ENCODE assay signal across 17 mouse cellular contexts in the genomic region with DNA sequence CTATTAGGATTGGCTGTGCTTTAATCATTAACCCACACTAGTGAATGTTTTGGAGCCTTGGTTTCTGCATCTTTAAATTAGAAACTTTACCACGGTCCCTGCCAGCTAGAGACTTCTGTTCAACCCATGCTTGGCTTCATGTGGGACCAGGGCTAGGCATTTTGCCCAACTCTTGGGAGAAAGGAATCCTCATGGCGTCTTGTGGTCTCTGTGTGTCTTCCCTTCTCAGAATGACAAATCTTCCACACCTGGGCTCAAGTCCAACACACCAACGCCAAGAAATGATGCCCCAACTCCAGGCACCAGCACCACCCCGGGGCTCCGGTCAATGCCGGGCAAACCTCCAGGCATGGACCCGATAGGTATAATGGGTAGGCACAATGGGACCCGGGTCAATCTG. TPM values are rescaled to one million over a fixed set of nuclear protein-coding genes. Genes with fewer than 3 reads are reported as not detected.
A peak's percentile ranks its signal among the peaks of the same experiment; 100 is the strongest.
DNase-seq lines count a peak whose midpoint lies in the region; ATAC-seq and TF ChIP-seq lines count a peak whose summit lies in the region.
"Had no signal": no experiment of that assay in that cellular context is flagged by ENCODE, and none has a peak within 500 bp of the region (broad histone marks: within the 10 kb centered on the region; RNA-seq: fewer than 3 reads in every experiment).

No protein-coding gene starts in this region.

- H3K4me2 ChIP-seq in embryonic facial prominence, embryonic 14.5 days (ENCODE audit: low read depth, low read length): no peak overlapping the region
- no peak overlapping the region for H3K4me2 ChIP-seq in midbrain, postnatal 0 days (ENCODE audit: low read depth, low read length, poor library complexity, severe bottlenecking)
- H3K4me2 ChIP-seq in midbrain, embryonic 16.5 days (ENCODE audit: low read length): no peak overlapping the region
- H3K4me2 ChIP-seq: heart, embryonic 13.5 days; hindbrain, embryonic 12.5 days; liver, embryonic 12.5 days; neural tube, embryonic 12.5 days had no signal

- 91% methylated on average over 8 of the region's 8 CpGs for WGBS in embryonic facial prominence, embryonic 14.5 days
- WGBS in embryonic facial prominence, embryonic 10.5 days: 95% methylated on average over 8 of the region's 8 CpGs
- 76% methylated on average over 8 of the region's 8 CpGs for WGBS in midbrain, postnatal 0 days
- WGBS in midbrain, embryonic 16.5 days: 88% methylated on average over 8 of the region's 8 CpGs

- no peak overlapping the region for H3K4me3 ChIP-seq in embryonic facial prominence, embryonic 14.5 days (ENCODE audit: low read depth, low read length)
- H3K4me3 ChIP-seq in embryonic facial prominence, embryonic 10.5 days: no peak overlapping the region
- H3K4me3 ChIP-seq in midbrain, postnatal 0 days (ENCODE audit: low read depth, low read length): no peak overlapping the region
- no peak overlapping the region for H3K4me3 ChIP-seq in midbrain, embryonic 16.5 days (ENCODE audit: low read depth, low read length)
- H3K4me3 ChIP-seq: gastrocnemius, adult 2 months; heart, embryonic 13.5 days; hindbrain, embryonic 12.5 days; liver, embryonic 12.5 days; neural tube, embryonic 12.5 days had no signal

- TF ChIP-seq CTCF in midbrain, postnatal 0 days (IDR thresholded peaks at IDR 0.05): no peak

- ATAC-seq in embryonic facial prominence, embryonic 14.5 days (ENCODE audit: low read depth): no peak
- no peak for ATAC-seq in midbrain, postnatal 0 days (ENCODE audit: low FRiP score)
- ATAC-seq in midbrain, embryonic 16.5 days: no peak
- ATAC-seq: liver, embryonic 12.5 days had no signal

- no peaks in the 10 kb centered on the region for H3K9me3 ChIP-seq in embryonic facial prominence, embryonic 14.5 days (ENCODE audit: control insufficient read depth, low read length)
- no peaks in the 10 kb centered on the region for H3K9me3 ChIP-seq in embryonic facial prominence, embryonic 10.5 days
- H3K9me3 ChIP-seq in midbrain, postnatal 0 days (ENCODE audit: low read length): no peaks in the 10 kb centered on the region
- H3K9me3 ChIP-seq in midbrain, embryonic 16.5 days (replicated peaks; ENCODE audit: control insufficient read depth, low read length, poor library complexity, severe bottlenecking): no peaks in the 10 kb centered on the region
- H3K9me3 ChIP-seq: hindbrain, embryonic 12.5 days; liver, embryonic 12.5 days; neural tube, embryonic 12.5 days had no signal

- peaks cover 19% of the 10 kb centered on the region for H3K4me1 ChIP-seq in embryonic facial prominence, embryonic 14.5 days (ENCODE audit: control insufficient read depth, insufficient read depth, low read length)
- H3K4me1 ChIP-seq in embryonic facial prominence, embryonic 10.5 days: peaks cover 41% of the 10 kb centered on the region
- H3K4me1 ChIP-seq in midbrain, postnatal 0 days (ENCODE audit: insufficient read depth, low read length): peaks cover 21% of the 10 kb centered on the region
- peaks cover 27% of the 10 kb centered on the region for H3K4me1 ChIP-seq in midbrain, embryonic 16.5 days (ENCODE audit: control insufficient read depth, insufficient read depth, low read length)
- H3K4me1 ChIP-seq: liver, embryonic 12.5 days had no signal

- no peak overlapping the region for H3K9ac ChIP-seq in embryonic facial prominence, embryonic 14.5 days (ENCODE audit: low read depth, low read length)
- H3K9ac ChIP-seq in midbrain, postnatal 0 days (replicated peaks; ENCODE audit: low read length, poor library complexity, severe bottlenecking): no peak overlapping the region
- no peak overlapping the region for H3K9ac ChIP-seq in midbrain, embryonic 16.5 days (ENCODE audit: low read depth, low read length)
- H3K9ac ChIP-seq: heart, embryonic 13.5 days; hindbrain, embryonic 12.5 days; liver, embryonic 12.5 days; neural tube, embryonic 12.5 days had no signal

- H3K36me3 ChIP-seq in embryonic facial prominence, embryonic 14.5 days (ENCODE audit: control insufficient read depth, insufficient read depth, low read length): peaks cover 82% of the 10 kb centered on the region
- H3K36me3 ChIP-seq in embryonic facial prominence, embryonic 10.5 days (replicated peaks): peaks cover 100% of the 10 kb centered on the region
- H3K36me3 ChIP-seq in midbrain, postnatal 0 days (ENCODE audit: insufficient read depth, low read length): peaks cover 74% of the 10 kb centered on the region
- H3K36me3 ChIP-seq in midbrain, embryonic 16.5 days (ENCODE audit: control insufficient read depth, insufficient read depth, low read length): peaks cover 57% of the 10 kb centered on the region

- no peaks in the 10 kb centered on the region for H3K27me3 ChIP-seq in embryonic facial prominence, embryonic 14.5 days (replicated peaks; ENCODE audit: control insufficient read depth, insufficient read depth, low read length)
- H3K27me3 ChIP-seq in embryonic facial prominence, embryonic 10.5 days (replicated peaks; ENCODE audit: low read depth, poor library complexity, severe bottlenecking): no peaks in the 10 kb centered on the region
- H3K27me3 ChIP-seq in midbrain, postnatal 0 days (ENCODE audit: insufficient read depth, low read length): no peaks in the 10 kb centered on the region
- no peaks in the 10 kb centered on the region for H3K27me3 ChIP-seq in midbrain, embryonic 16.5 days (ENCODE audit: control insufficient read depth, insufficient read depth, low read depth, low read length)
- H3K27me3 ChIP-seq: hindbrain, embryonic 12.5 days; liver, embryonic 12.5 days; neural tube, embryonic 12.5 days had no signal

- DNase-seq in embryonic facial prominence, embryonic 14.5 days (ENCODE audit: low spot score): peak; percentile 47
- DNase-seq in embryonic facial prominence, embryonic 10.5 days (ENCODE audit: low spot score): no peak
- DNase-seq in midbrain, postnatal 0 days (ENCODE audit: low spot score): peak; percentile 81
- DNase-seq in cerebellum, postnatal 14 days: peak; percentile 69 to 82
- peak; percentile 54 to 82 for DNase-seq in kidney, postnatal 36 days
- DNase-seq in thymus, postnatal 0 days (ENCODE audit: low spot score): no peak
- DNase-seq in layer of hippocampus, adult 18-20 months (ENCODE audit: low spot score in 2 of 2): no peak
- DNase-seq: embryo, embryonic 11 days; gastrocnemius, adult 2 months; layer of hippocampus, adult 9-11 months; lung, postnatal 36 days; midbrain, embryonic 14.5 days had no signal

- no peak overlapping the region for H3K27ac ChIP-seq in embryonic facial prominence, embryonic 14.5 days (replicated peaks; ENCODE audit: low read depth, low read length)
- H3K27ac ChIP-seq in embryonic facial prominence, embryonic 10.5 days (replicated peaks): no peak overlapping the region
- no peak overlapping the region for H3K27ac ChIP-seq in midbrain, postnatal 0 days (ENCODE audit: low read depth, low read length)
- H3K27ac ChIP-seq in midbrain, embryonic 16.5 days (ENCODE audit: low read length): no peak overlapping the region
- H3K27ac ChIP-seq: gastrocnemius, adult 2 months; heart, embryonic 13.5 days; hindbrain, embryonic 12.5 days; liver, embryonic 12.5 days; neural tube, embryonic 12.5 days had no signal

RNA-seq across cellular contexts. Expression of a gene that starts 36.9 kb away (rescaled TPM):
- 25.5 and 31.4 TPM in 2 replicates for polyA plus RNA-seq in embryonic facial prominence, embryonic 14.5 days (2014; fragmentation: Nextera tagmentation; extraction: Ambion mirVana)
- polyA plus RNA-seq in embryonic facial prominence, embryonic 10.5 days (2016; fragmentation: Nextera tagmentation; extraction: Ambion mirVana): 50.3 and 51.9 TPM in 2 replicates
- 82.2 and 94.9 TPM in 2 replicates for total RNA-seq in midbrain, postnatal 0 days (2014; rRNA removed)
- 20.2 and 21.8 TPM in 2 replicates for polyA plus RNA-seq in midbrain, postnatal 0 days (2015; fragmentation: Nextera tagmentation; extraction: Ambion mirVana)
- polyA plus RNA-seq in midbrain, embryonic 16.5 days (2015; fragmentation: Nextera tagmentation; extraction: Ambion mirVana): 27.4 and 29.7 TPM in 2 replicates
- polyA plus RNA-seq in thymus, postnatal 0 days (2015; fragmentation: Nextera tagmentation; extraction: Ambion mirVana): 40.3 and 42.6 TPM in 2 replicates
- 10 to 100 TPM; 58.1 to 59.7 TPM for total RNA-seq in layer of hippocampus, adult 18-20 months (2021)

Comparison
In these comparisons a context has a peak if more than half of its experiments do, and no peak if none do; other contexts are left out.
1. DNase-seq: peak in embryonic facial prominence, embryonic 14.5 days (single experiment), midbrain, postnatal 0 days (single experiment), cerebellum, postnatal 14 days (2 of 2) and kidney, postnatal 36 days (2 of 2); none in embryonic facial prominence, embryonic 10.5 days (single experiment), thymus, postnatal 0 days (single experiment) and layer of hippocampus, adult 18-20 months (0 of 2).